Mouse (Mus musculus): ENCODE results near the gene Rreb1. TPM values are rescaled to one million over a fixed set of nuclear protein-coding genes. Genes with fewer than 3 reads are reported as not detected.
A peak's percentile ranks its signal among the peaks of the same experiment; 100 is the strongest.

Gene Rreb1
- polyA plus RNA-seq, 1 experiment from 2014 or later = 20.6 TPM

GRCm38 (mm10) chr13:37863643-37864042 lies 85.4 kb downstream of the Rreb1 start:
- Histone ChIP-seq H3K9ac (ENCODE audit: low read depth, low read length) (peak overlapping the region; percentile 45; the same call in 1 of the 2 replicates), H3K9me3 (ENCODE audit: control insufficient read depth, low read length) (no peaks in the 10 kb centered on the region), H3K36me3 (ENCODE audit: control insufficient read depth, insufficient read depth, low read length) (no peaks in the 10 kb centered on the region; the same call in 1 of the 2 replicates), H3K27ac (ENCODE audit: low read depth, low read length) (peak overlapping the region; percentile 82), H3K27me3 (replicated peaks; ENCODE audit: control insufficient read depth, insufficient read depth, low read length) (no peaks in the 10 kb centered on the region), H3K4me2 (peak overlapping the region; percentile 41), H3K4me1 (replicated peaks; ENCODE audit: control insufficient read depth, insufficient read depth, low read length) (peaks cover 82% of the 10 kb centered on the region), H3K4me3 (ENCODE audit: low read depth, low read length) (no peak overlapping the region)
- DNase-seq (ENCODE audit: low spot score) = no peak
- ATAC-seq (replicated peaks; ENCODE audit: low FRiP score) = no peak; the same call in 1 of the 2 replicates
- 54% methylated on average over 5 of the region's 5 CpGs for WGBS

GRCm38 (mm10) chr13:37864697-37865096 lies 86.5 kb downstream of the Rreb1 start:
- Histone ChIP-seq H3K9ac (ENCODE audit: low read depth, low read length) (no peak overlapping the region), H3K4me1 (replicated peaks; ENCODE audit: control insufficient read depth, insufficient read depth, low read length) (peaks cover 81% of the 10 kb centered on the region), H3K27me3 (replicated peaks; ENCODE audit: control insufficient read depth, insufficient read depth, low read length) (no peaks in the 10 kb centered on the region), H3K4me3 (ENCODE audit: low read depth, low read length) (no peak overlapping the region), H3K27ac (ENCODE audit: low read depth, low read length) (peak overlapping the region; percentile 40; the same call in 1 of the 2 replicates), H3K9me3 (ENCODE audit: control insufficient read depth, low read length) (no peaks in the 10 kb centered on the region), H3K36me3 (ENCODE audit: control insufficient read depth, insufficient read depth, low read length) (no peaks in the 10 kb centered on the region; the same call in 1 of the 2 replicates), H3K4me2 (no peak overlapping the region)
- ATAC-seq (replicated peaks; ENCODE audit: low FRiP score) = no peak
- 92% methylated on average over 1 of the region's 1 CpGs for WGBS
- no peak for DNase-seq (ENCODE audit: low spot score)

GRCm38 (mm10) chr13:37866296-37866695 lies 88.1 kb downstream of the Rreb1 start:
- H3K4me3 ChIP-seq (ENCODE audit: low read depth, low read length) = no peak overlapping the region
- H3K4me2 ChIP-seq = no peak overlapping the region
- no peak overlapping the region for H3K9ac ChIP-seq (ENCODE audit: low read depth, low read length)

GRCm38 (mm10) chr13:37866846-37867245 lies 88.6 kb downstream of the Rreb1 start:
- 57% methylated on average over 3 of the region's 3 CpGs for WGBS
- Histone ChIP-seq H3K27me3 (replicated peaks; ENCODE audit: control insufficient read depth, insufficient read depth, low read length) (no peaks in the 10 kb centered on the region), H3K9ac (ENCODE audit: low read depth, low read length) (no peak overlapping the region), H3K4me1 (replicated peaks; ENCODE audit: control insufficient read depth, insufficient read depth, low read length) (peaks cover 85% of the 10 kb centered on the region), H3K4me3 (ENCODE audit: low read depth, low read length) (no peak overlapping the region), H3K27ac (ENCODE audit: low read depth, low read length) (no peak overlapping the region; the same call in 1 of the 2 replicates), H3K36me3 (ENCODE audit: control insufficient read depth, insufficient read depth, low read length) (no peaks in the 10 kb centered on the region; the same call in 1 of the 2 replicates), H3K9me3 (ENCODE audit: control insufficient read depth, low read length) (no peaks in the 10 kb centered on the region), H3K4me2 (no peak overlapping the region)
- ATAC-seq (replicated peaks; ENCODE audit: low FRiP score) = no peak
- DNase-seq (ENCODE audit: low spot score) = no peak

More at GRCm38 (mm10) chr13:37866296-37866695, 88.1 kb downstream of the Rreb1 start:
- Histone ChIP-seq H3K9me3 (ENCODE audit: control insufficient read depth, low read length) (no peaks in the 10 kb centered on the region), H3K4me1 (replicated peaks; ENCODE audit: control insufficient read depth, insufficient read depth, low read length) (peaks cover 87% of the 10 kb centered on the region), H3K36me3 (ENCODE audit: control insufficient read depth, insufficient read depth, low read length) (no peaks in the 10 kb centered on the region; the same call in 1 of the 2 replicates), H3K27ac (ENCODE audit: low read depth, low read length) (no peak overlapping the region), H3K27me3 (replicated peaks; ENCODE audit: control insufficient read depth, insufficient read depth, low read length) (no peaks in the 10 kb centered on the region)
- ATAC-seq (replicated peaks; ENCODE audit: low FRiP score) (no peak), DNase-seq (ENCODE audit: low spot score) (no peak)
- 58% methylated on average over 5 of the region's 5 CpGs for WGBS

- H3K36me3 ChIP-seq (ENCODE audit: control insufficient read depth, insufficient read depth, low read length) = no peaks in the 10 kb centered on the region
- H3K4me1 ChIP-seq (replicated peaks; ENCODE audit: control insufficient read depth, insufficient read depth, low read length) = peaks cover 89% of the 10 kb centered on the region
- DNase-seq (ENCODE audit: low spot score) = no peak
- H3K4me2 ChIP-seq = peak overlapping the region; percentile 24
- H3K9ac ChIP-seq (ENCODE audit: low read depth, low read length) = peak overlapping the region; percentile 35; the same call in 1 of the 2 replicates
- no peak overlapping the region for H3K4me3 ChIP-seq (ENCODE audit: low read depth, low read length)
- ATAC-seq (replicated peaks; ENCODE audit: low FRiP score) = peak; percentile 44; the same call in 1 of the 2 replicates
- WGBS = 63% methylated on average over 12 of the region's 12 CpGs
- H3K9me3 ChIP-seq (ENCODE audit: control insufficient read depth, low read length) = no peaks in the 10 kb centered on the region
- peak overlapping the region; percentile 33 for H3K27ac ChIP-seq (ENCODE audit: low read depth, low read length)
- no peaks in the 10 kb centered on the region for H3K27me3 ChIP-seq (replicated peaks; ENCODE audit: control insufficient read depth, insufficient read depth, low read length)
Measured at GRCm38 (mm10) chr13:37870118-37870908, 92.1 kb downstream of the Rreb1 start.

GRCm38 (mm10) chr13:37872142-37872835 lies 94.1 kb downstream of the Rreb1 start:
- Histone ChIP-seq H3K4me1 (replicated peaks; ENCODE audit: control insufficient read depth, insufficient read depth, low read length) (peaks cover 89% of the 10 kb centered on the region), H3K9me3 (ENCODE audit: control insufficient read depth, low read length) (no peaks in the 10 kb centered on the region), H3K4me2 (0 out of 2 replicates have a peak overlapping the region, but pooled peaks have one; percentile 2), H3K27me3 (replicated peaks; ENCODE audit: control insufficient read depth, insufficient read depth, low read length) (no peaks in the 10 kb centered on the region), H3K9ac (ENCODE audit: low read depth, low read length) (no peak overlapping the region), H3K4me3 (ENCODE audit: low read depth, low read length) (no peak overlapping the region), H3K27ac (ENCODE audit: low read depth, low read length) (peak overlapping the region; percentile 92), H3K36me3 (ENCODE audit: control insufficient read depth, insufficient read depth, low read length) (no peaks in the 10 kb centered on the region)
- no peak for DNase-seq (ENCODE audit: low spot score)
- no peak for ATAC-seq (replicated peaks; ENCODE audit: low FRiP score)
- WGBS = 88% methylated on average over 2 of the region's 2 CpGs

GRCm38 (mm10) chr13:37873125-37873891 lies 95.1 kb downstream of the Rreb1 start:
- no peak for DNase-seq (ENCODE audit: low spot score)
- WGBS = 46% methylated on average over 7 of the region's 7 CpGs
- Histone ChIP-seq H3K4me2 (peak overlapping the region; percentile 44), H3K9ac (ENCODE audit: low read depth, low read length) (peak overlapping the region; percentile 32), H3K4me1 (replicated peaks; ENCODE audit: control insufficient read depth, insufficient read depth, low read length) (peaks cover 86% of the 10 kb centered on the region), H3K36me3 (ENCODE audit: control insufficient read depth, insufficient read depth, low read length) (no peaks in the 10 kb centered on the region), H3K27me3 (replicated peaks; ENCODE audit: control insufficient read depth, insufficient read depth, low read length) (no peaks in the 10 kb centered on the region), H3K9me3 (ENCODE audit: control insufficient read depth, low read length) (no peaks in the 10 kb centered on the region), H3K27ac (ENCODE audit: low read depth, low read length) (peak overlapping the region; percentile 92), H3K4me3 (ENCODE audit: low read depth, low read length) (no peak overlapping the region)
- ATAC-seq (replicated peaks; ENCODE audit: low FRiP score) = peak; percentile 82

- no peaks in the 10 kb centered on the region for H3K27me3 ChIP-seq (replicated peaks; ENCODE audit: control insufficient read depth, insufficient read depth, low read length)
- ATAC-seq (replicated peaks; ENCODE audit: low FRiP score) (no peak), DNase-seq (ENCODE audit: low spot score) (no peak)
- no peak overlapping the region for H3K4me3 ChIP-seq (ENCODE audit: low read depth, low read length)
- H3K36me3 ChIP-seq (ENCODE audit: control insufficient read depth, insufficient read depth, low read length) = no peaks in the 10 kb centered on the region
- no peaks in the 10 kb centered on the region for H3K9me3 ChIP-seq (ENCODE audit: control insufficient read depth, low read length)
- H3K9ac ChIP-seq (ENCODE audit: low read depth, low read length) = 0 out of 2 replicates have a peak overlapping the region, but pooled peaks have one; percentile 36
- H3K4me2 ChIP-seq = no peak overlapping the region
- WGBS = 83% methylated on average over 2 of the region's 2 CpGs
- peak overlapping the region; percentile 62; the same call in 1 of the 2 replicates for H3K27ac ChIP-seq (ENCODE audit: low read depth, low read length)
- peaks cover 87% of the 10 kb centered on the region for H3K4me1 ChIP-seq (replicated peaks; ENCODE audit: control insufficient read depth, insufficient read depth, low read length)
Measured at GRCm38 (mm10) chr13:37875919-37876318, 97.7 kb downstream of the Rreb1 start.

Measured in liver, embryonic 11.5 days (tissue).